Mouse (Mus musculus) heart, embryonic 12.5 days (tissue): ENCODE measurements around the gene Zfp879. TPM values are rescaled to one million over a fixed set of nuclear protein-coding genes. Genes with fewer than 3 reads are reported as not detected.

Experiments
- polyA plus RNA-seq: library from polyadenylated mRNA; unstranded; fragments of >200 nt; fragmentation: Nextera tagmentation; extraction: Ambion mirVana; gene quantifications from 2 replicates; pipeline ENCODE4 v1.2.1, GENCODE M21; 2016

The Zfp879 gene
- polyA plus RNA-seq, 1 experiment from 2014 or later: 0.47 TPM

Other genes with a start within 250 kb of the Zfp879 start
- 7.4 and 7.5 TPM in 2 replicates for gene Adamts2, start 239.5 kb downstream of the Zfp879 start, polyA plus RNA-seq
- 18.3 and 21.0 TPM in 2 replicates for gene Zfp354c, start 13.8 kb downstream of the Zfp879 start, polyA plus RNA-seq
- 0.10 TPM in 1 of 2 replicates, not detected in the other for gene Grm6, start 9.1 kb upstream of the Zfp879 start, polyA plus RNA-seq
- gene Zfp454, start 46.1 kb upstream of the Zfp879 start, polyA plus RNA-seq: 2.8 and 2.9 TPM in 2 replicates
- gene Zfp2, start 74.6 kb upstream of the Zfp879 start, polyA plus RNA-seq: 6.7 and 8.1 TPM in 2 replicates
- gene Zfp354b, start 90.1 kb upstream of the Zfp879 start, polyA plus RNA-seq: 0.60 and 1.1 TPM in 2 replicates
- not detected in 2 replicates for gene 4933414I15Rik, start 102.2 kb upstream of the Zfp879 start, polyA plus RNA-seq
- not detected in 2 replicates for gene Prop1, start 112.2 kb upstream of the Zfp879 start, polyA plus RNA-seq
- not detected in 2 replicates for gene Olfr1378, start 125.0 kb upstream of the Zfp879 start, polyA plus RNA-seq
- gene Olfr1377, start 140.4 kb upstream of the Zfp879 start, polyA plus RNA-seq: not detected in 2 replicates
- not detected in 2 replicates for gene Olfr51, start 162.0 kb upstream of the Zfp879 start, polyA plus RNA-seq
- not detected in 2 replicates for gene Olfr54, start 172.7 kb upstream of the Zfp879 start, polyA plus RNA-seq
- gene Olfr1375, start 206.6 kb upstream of the Zfp879 start, polyA plus RNA-seq: not detected in 2 replicates
- gene Zfp354a, start 217.7 kb upstream of the Zfp879 start, polyA plus RNA-seq: 5.4 and 6.4 TPM in 2 replicates